Mouse (Mus musculus) small intestine, adult 2 months (tissue): ENCODE measurements around the gene Hnrnpr.

Experiments
- CTCF ChIP-seq: fragments of 200-500 bp; IDR thresholded peaks from 2 replicates; pipeline ENCODE4 v1.5.1; 2012; ENCODE audit warnings: low read depth, mild to moderate bottlenecking, control low read depth, inconsistent platforms, low read length, moderate library complexity, mixed read lengths; ENCODE audit not compliant: insufficient replicate concordance, insufficient read length; ENCODE audit errors: extremely low read depth
- POLR2A ChIP-seq: fragments of 200-500 bp; IDR thresholded peaks from 2 replicates; pipeline ENCODE4 v1.6.1; 2012; ENCODE audit warnings: low read depth, mild to moderate bottlenecking, control low read depth, inconsistent platforms, low read length, moderate library complexity

DNA sequence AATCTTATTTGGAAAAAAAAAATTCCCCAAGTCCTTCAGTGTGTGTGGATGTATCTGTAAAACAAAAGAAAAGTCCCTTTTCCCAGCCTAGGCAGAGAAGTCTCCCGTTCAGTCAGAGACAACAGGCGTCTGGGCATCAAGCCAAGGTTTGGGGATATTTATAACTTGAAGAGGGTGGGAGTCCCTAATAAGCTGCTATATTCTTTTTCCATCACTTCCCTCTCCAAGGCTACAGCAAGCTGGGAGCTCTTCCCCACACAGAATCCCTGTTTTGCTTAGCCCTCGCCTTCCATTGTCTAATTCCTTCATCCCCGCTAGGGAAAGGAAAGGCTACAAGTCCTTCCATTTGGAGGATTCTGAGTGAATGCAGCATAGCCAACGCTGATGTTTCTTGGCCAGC, 26.3 kb upstream of the Hnrnpr start, which contains the start of gene Zfp46:
- no peak for TF ChIP-seq CTCF
- TF ChIP-seq POLR2A, result no peak
